Mouse (Mus musculus) hindbrain, embryonic 14.5 days (tissue): ENCODE measurements around the gene Trim44. TPM values are rescaled to one million over a fixed set of nuclear protein-coding genes. Genes with fewer than 3 reads are reported as not detected.

Experiments used
- ATAC-seq: fragments of 200-750 bp; cut with Nextera tagmentation; 2 replicates; pipeline ENCODE4 v1.8.0; 2017; ENCODE audit warnings: moderate number of reproducible peaks, mild to moderate bottlenecking, moderate TSS enrichment, moderate library complexity; ENCODE audit not compliant: low FRiP score
- DNase-seq: peaks from one replicate; pipeline ENCODE4 v3.0.0-alpha.2; 2015; ENCODE audit warnings: low spot score
- H3K27ac ChIP-seq: fragments of 300-500 bp; sonication (generic); 2 replicates; pipeline ENCODE4 v1.5.1; 2014; ENCODE audit warnings: mild to moderate bottlenecking, moderate library complexity
- H3K27me3 ChIP-seq: fragments of 300-500 bp; sonication (generic); 2 replicates; pipeline ENCODE4 v1.6.1; 2014; ENCODE audit warnings: mild to moderate bottlenecking, low read length, mixed read lengths; ENCODE audit not compliant: control insufficient read depth, insufficient read depth
- H3K36me3 ChIP-seq: fragments of 300-500 bp; sonication (generic); replicated peaks from 2 replicates; pipeline ENCODE4 v1.6.1; 2014; ENCODE audit not compliant: control insufficient read depth, insufficient read depth
- H3K4me1 ChIP-seq: fragments of 300-500 bp; sonication (generic); replicated peaks from 2 replicates; pipeline ENCODE4 v1.6.1; 2014; ENCODE audit warnings: antibody characterized with exemption, low read length, mixed read lengths; ENCODE audit not compliant: control insufficient read depth, insufficient read depth
- H3K4me2 ChIP-seq: fragments of 300-500 bp; sonication (generic); replicated peaks from 2 replicates; pipeline ENCODE4 v1.6.1; 2014; ENCODE audit warnings: mild to moderate bottlenecking, moderate library complexity
- H3K4me3 ChIP-seq: fragments of 300-500 bp; sonication (generic); replicated peaks from 2 replicates; pipeline ENCODE4 v1.5.1; 2014; ENCODE audit warnings: mild to moderate bottlenecking, low read length
- H3K9ac ChIP-seq: fragments of 300-500 bp; sonication (generic); 2 replicates; pipeline ENCODE4 v1.6.1; 2014
- H3K9me3 ChIP-seq: fragments of 300-500 bp; sonication (generic); 2 replicates; pipeline ENCODE4 v1.6.1; 2016; ENCODE audit warnings: low read length; ENCODE audit not compliant: control insufficient read depth
- WGBS: fragments of 180-500 bp; shearing (Covaris S2); extraction: QIAGEN DNeasy Blood & Tissue Kit; methylation state at CpG from one replicate; pipeline ENCODE4 v1.1.7; 2014; 5-methylcytosine and 5-hydroxymethylcytosine counted together
- polyA plus RNA-seq: library from polyadenylated mRNA; unstranded; fragments of >200 nt; fragmentation: Nextera tagmentation; extraction: Ambion mirVana; gene quantifications from 2 replicates; pipeline ENCODE4 v1.2.1, GENCODE M21; 2014

The Trim44 gene
- polyA plus RNA-seq, 1 experiment from 2014 or later = 74.2 TPM

GRCm38 (mm10) chr2:102354076-102354475 is 53.6 kb downstream of the Trim44 start:
- H3K4me3 ChIP-seq = no peak overlapping the region
- no peak for ATAC-seq
- peaks cover 21% of the 10 kb centered on the region for H3K36me3 ChIP-seq
- DNase-seq = no peak
- H3K4me2 ChIP-seq = no peak overlapping the region
- H3K4me1 ChIP-seq = no peaks in the 10 kb centered on the region
- no peaks in the 10 kb centered on the region for H3K27me3 ChIP-seq
- WGBS = 53% methylated on average over 1 of the region's 1 CpGs
- no peaks in the 10 kb centered on the region for H3K9me3 ChIP-seq
- no peak overlapping the region for H3K9ac ChIP-seq
- H3K27ac ChIP-seq = no peak overlapping the region

- Histone ChIP-seq H3K27ac (no peak overlapping the region), H3K4me2 (no peak overlapping the region), H3K4me1 (peaks cover 15% of the 10 kb centered on the region), H3K9me3 (no peaks in the 10 kb centered on the region), H3K9ac (no peak overlapping the region), H3K27me3 (no peaks in the 10 kb centered on the region), H3K4me3 (no peak overlapping the region), H3K36me3 (no peaks in the 10 kb centered on the region; the same call in 1 of the 2 replicates)
- DNase-seq (no peak), ATAC-seq (no peak)
- WGBS = 92% methylated on average over 2 of the region's 2 CpGs
These were observed 66.2 kb downstream of the Trim44 start for GRCm38 (mm10) chr2:102341429-102341828.

- H3K9ac ChIP-seq = no peak overlapping the region
- ATAC-seq = peak; percentile 55; the same call in 1 of the 2 replicates
- H3K36me3 ChIP-seq = no peaks in the 10 kb centered on the region; the same call in 1 of the 2 replicates
- no peaks in the 10 kb centered on the region for H3K27me3 ChIP-seq
- no peak overlapping the region for H3K4me3 ChIP-seq
- peaks cover 17% of the 10 kb centered on the region for H3K4me1 ChIP-seq
- WGBS = 39% methylated on average over 1 of the region's 1 CpGs
- peak; percentile 53 for DNase-seq
- no peaks in the 10 kb centered on the region for H3K9me3 ChIP-seq
- peak overlapping the region; percentile 56; the same call in 1 of the 2 replicates for H3K27ac ChIP-seq
- no peak overlapping the region for H3K4me2 ChIP-seq
These were observed 70.8 kb downstream of the Trim44 start for GRCm38 (mm10) chr2:102336816-102337215.

- no peak for ATAC-seq
- no peaks in the 10 kb centered on the region for H3K36me3 ChIP-seq
- no peak for DNase-seq
- H3K4me1 ChIP-seq = peaks cover 7% of the 10 kb centered on the region
- no peak overlapping the region for H3K4me2 ChIP-seq
- H3K4me3 ChIP-seq = no peak overlapping the region
- H3K27ac ChIP-seq = no peak overlapping the region
- H3K9me3 ChIP-seq = no peaks in the 10 kb centered on the region
- WGBS = 85% methylated on average over 2 of the region's 2 CpGs
- H3K27me3 ChIP-seq = no peaks in the 10 kb centered on the region
- H3K9ac ChIP-seq = no peak overlapping the region
These were observed 75.7 kb downstream of the Trim44 start for GRCm38 (mm10) chr2:102331932-102332331.

- ATAC-seq = no peak
- WGBS = 80% methylated on average over 3 of the region's 3 CpGs
- no peaks in the 10 kb centered on the region for H3K9me3 ChIP-seq
- no peak overlapping the region for H3K4me2 ChIP-seq
- no peak for DNase-seq
- H3K27me3 ChIP-seq = no peaks in the 10 kb centered on the region
- H3K27ac ChIP-seq = no peak overlapping the region
- H3K36me3 ChIP-seq = no peaks in the 10 kb centered on the region
- H3K9ac ChIP-seq = no peak overlapping the region
- H3K4me3 ChIP-seq = no peak overlapping the region
- H3K4me1 ChIP-seq = no peaks in the 10 kb centered on the region
These were observed 76.5 kb downstream of the Trim44 start for GRCm38 (mm10) chr2:102331092-102331491.

GRCm38 (mm10) chr2:102325921-102326320 is 81.7 kb downstream of the Trim44 start:
- Histone ChIP-seq H3K4me3 (no peak overlapping the region), H3K4me1 (no peaks in the 10 kb centered on the region), H3K9me3 (no peaks in the 10 kb centered on the region), H3K4me2 (no peak overlapping the region), H3K9ac (no peak overlapping the region), H3K27ac (no peak overlapping the region), H3K36me3 (no peaks in the 10 kb centered on the region), H3K27me3 (no peaks in the 10 kb centered on the region)
- ATAC-seq (no peak), DNase-seq (no peak)
- 89% methylated on average over 2 of the region's 2 CpGs for WGBS

GRCm38 (mm10) chr2:102324336-102324735 is 83.3 kb downstream of the Trim44 start:
- Histone ChIP-seq H3K27ac (no peak overlapping the region), H3K27me3 (no peaks in the 10 kb centered on the region), H3K9ac (no peak overlapping the region), H3K9me3 (no peaks in the 10 kb centered on the region), H3K4me1 (no peaks in the 10 kb centered on the region), H3K4me3 (no peak overlapping the region), H3K4me2 (no peak overlapping the region), H3K36me3 (no peaks in the 10 kb centered on the region)
- ATAC-seq (no peak), DNase-seq (no peak)

- no peak overlapping the region for H3K27ac ChIP-seq
- H3K4me3 ChIP-seq = no peak overlapping the region
- H3K4me2 ChIP-seq = no peak overlapping the region
- H3K4me1 ChIP-seq = no peaks in the 10 kb centered on the region
- ATAC-seq (no peak), DNase-seq (no peak)
- no peaks in the 10 kb centered on the region for H3K36me3 ChIP-seq
- 81% methylated on average over 3 of the region's 3 CpGs for WGBS
- H3K9ac ChIP-seq = no peak overlapping the region
- H3K27me3 ChIP-seq = no peaks in the 10 kb centered on the region
- H3K9me3 ChIP-seq = no peaks in the 10 kb centered on the region
These were observed 91.1 kb downstream of the Trim44 start for GRCm38 (mm10) chr2:102316540-102316939.

GRCm38 (mm10) chr2:102315153-102315552 is 92.5 kb downstream of the Trim44 start:
- DNase-seq = no peak
- H3K27ac ChIP-seq = no peak overlapping the region
- no peak overlapping the region for H3K4me3 ChIP-seq
- ATAC-seq = no peak
- no peaks in the 10 kb centered on the region for H3K36me3 ChIP-seq
- H3K4me1 ChIP-seq = no peaks in the 10 kb centered on the region
- H3K27me3 ChIP-seq = no peaks in the 10 kb centered on the region
- no peaks in the 10 kb centered on the region for H3K9me3 ChIP-seq
- H3K9ac ChIP-seq = no peak overlapping the region
- H3K4me2 ChIP-seq = no peak overlapping the region
- WGBS = 94% methylated on average over 4 of the region's 4 CpGs

- Histone ChIP-seq H3K36me3 (no peaks in the 10 kb centered on the region), H3K4me1 (no peaks in the 10 kb centered on the region), H3K4me3 (no peak overlapping the region), H3K9me3 (no peaks in the 10 kb centered on the region), H3K27me3 (no peaks in the 10 kb centered on the region), H3K9ac (no peak overlapping the region), H3K4me2 (no peak overlapping the region), H3K27ac (no peak overlapping the region)
- DNase-seq = no peak
- no peak for ATAC-seq
- WGBS = 53% methylated on average over 1 of the region's 1 CpGs
These were observed 93.0 kb downstream of the Trim44 start for GRCm38 (mm10) chr2:102314610-102315009.
